Mouse (Mus musculus) G1E (cell line): ENCODE results near the gene Tmem106a.

Experiments used
- CTCF ChIP-seq: IDR thresholded peaks from 2 replicates; pipeline ENCODE4 v1.5.1; 2012; ENCODE audit warnings: low read depth, low read length, inconsistent platforms, mixed read lengths
- GATA1 ChIP-seq: IDR thresholded peaks from 2 replicates; pipeline ENCODE4 v1.6.1; 2012; ENCODE audit warnings: borderline replicate concordance, low read length, inconsistent platforms, mixed read lengths
- GATA2 ChIP-seq: IDR thresholded peaks from 2 replicates; pipeline ENCODE4 v1.6.1; 2012; ENCODE audit warnings: low read depth, low read length, inconsistent platforms, borderline replicate concordance
- POLR2AphosphoS5 ChIP-seq: IDR thresholded peaks from 2 replicates; pipeline ENCODE4 v1.6.1; 2012; ENCODE audit warnings: low read depth, low read length, inconsistent platforms; ENCODE audit not compliant: insufficient replicate concordance
- TAL1 ChIP-seq: conservative IDR thresholded peaks from 2 replicates; pipeline ENCODE4 v1.6.1; 2012; ENCODE audit warnings: low read depth, low read length, inconsistent platforms, mixed read lengths

- TF ChIP-seq CTCF (no peak), POLR2AphosphoS5 (no peak), TAL1 (no peak), GATA1 (no peak), GATA2 (no peak)
These were observed at the start of gene Tmem106a for GRCm38 (mm10) chr11:101582054-101583035.
